Mouse (Mus musculus) Patski (cell line): ENCODE measurements around the gene Gm20721. TPM values are rescaled to one million over a fixed set of nuclear protein-coding genes. Genes with fewer than 3 reads are reported as not detected.

ENCODE experiments used
- ATAC-seq: fragments of 100-300 bp; one replicate; pipeline ENCODE4 v1.8.0; 2021
- CTCF ChIA-PET: fragments of 350-600 bp; sonication (Branson Sonifier 250); formaldehyde crosslinking; loops from one replicate; lab custom pipeline; 2022; ENCODE audit warnings: inconsistent platforms; lab: Charles Lee
- POLR2A ChIA-PET: fragments of 350-600 bp; sonication (Branson Sonifier 250); formaldehyde crosslinking; loops from one replicate; lab custom pipeline; 2022; ENCODE audit warnings: antibody characterized with exemption, inconsistent platforms; lab: Charles Lee
- DNase-seq: peaks from one replicate; pipeline ENCODE4 v3.0.0-alpha.2; 2011; ENCODE audit warnings: low read depth, low spot score
- H3K27me3 ChIP-seq: fragments of 371-371 bp; one replicate; pipeline ENCODE4 v1.5.1; 2021
- CTCF ChIP-seq: fragments of 100-300 bp; IDR thresholded peaks from one replicate; pipeline ENCODE4 v1.5.1; 2021
- in situ Hi-C: fragments of 300-500 bp; cut with MboI; formaldehyde crosslinking; loops from 3 replicates; pipeline ENCODE4 v1.11.1; 2018; ENCODE audit warnings: low pct_unique_long_range_greater_than_20kb, mixed read lengths
- polyA plus RNA-seq: library from polyadenylated mRNA; unstranded; gene quantifications from one replicate; pipeline ENCODE4 v1.2.3, GENCODE M21; 2021

Gene Gm20721
- polyA plus RNA-seq, 1 experiment from 2014 or later: 152 TPM

DNA sequence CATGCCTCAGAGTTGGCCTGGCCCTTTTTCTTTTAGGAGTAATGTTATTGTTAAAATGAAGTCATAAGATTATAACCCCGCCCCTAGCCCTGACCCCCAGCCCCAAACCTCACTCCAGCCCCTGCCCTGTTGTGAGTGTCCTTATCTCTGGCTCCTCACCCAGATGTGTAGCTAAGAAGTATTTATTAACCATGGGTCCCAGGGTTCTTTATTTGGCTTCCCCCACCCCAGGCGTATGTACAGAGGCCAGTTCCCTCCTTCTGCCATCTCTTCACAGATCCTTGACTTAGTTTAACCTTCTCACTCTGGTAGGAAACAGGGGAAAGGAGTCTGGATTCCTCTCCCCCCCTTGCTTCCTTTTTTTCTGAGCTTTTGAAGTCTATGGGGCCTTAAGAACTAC, 33.9 kb downstream of the Gm20721 start:
- in situ Hi-C loops: loop anchor here (5.0 to 10.0 kb wide), 4 partner anchors 222 to 590 kb away; no protein-coding TSS in a partner anchor
- ATAC-seq (no peak), DNase-seq (no peak)
- peaks cover 7% of the 10 kb centered on the region for H3K27me3 ChIP-seq
- CTCF ChIA-PET: interaction anchor here (0.8 to 3.9 kb wide), 5 partner anchors 12 to 594 kb away, joined by 3 to 42 read pairs (median 3); no protein-coding TSS in a partner anchor
- no peak for TF ChIP-seq CTCF
- POLR2A ChIA-PET: interaction anchor here (0.5 kb wide), 1 partner anchor 248 kb away, joined by 5 read pairs; no protein-coding TSS in a partner anchor

DNA sequence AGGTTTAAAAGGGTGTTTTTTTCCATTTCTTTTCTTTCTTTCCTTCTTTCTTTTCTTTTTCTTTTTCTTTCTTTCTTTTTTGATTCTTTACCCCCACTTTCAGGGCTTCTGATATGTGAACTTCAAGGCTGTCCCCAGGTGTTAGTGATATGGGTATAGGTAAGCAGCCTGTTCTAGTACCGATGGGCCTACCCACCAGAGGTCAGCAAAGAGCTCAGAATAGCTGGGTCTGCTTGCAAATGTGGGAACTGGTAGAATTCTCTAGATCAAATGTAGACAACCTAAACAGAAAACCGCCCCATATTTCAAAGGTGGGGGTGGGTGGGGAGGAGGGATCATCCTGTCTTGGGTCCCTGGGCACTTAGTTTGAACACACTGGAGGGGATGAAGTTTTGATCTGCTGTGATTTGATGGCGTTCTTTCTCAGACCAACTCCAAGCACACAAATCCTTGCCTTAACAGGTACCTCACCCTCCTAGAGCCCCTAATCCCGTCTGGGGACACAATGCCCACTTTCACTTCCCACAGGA, 34.3 kb downstream of the Gm20721 start:
- peak; percentile 82 for TF ChIP-seq CTCF
- ATAC-seq (peak; percentile 74), DNase-seq (no peak)
- peaks cover 7% of the 10 kb centered on the region for H3K27me3 ChIP-seq
- in situ Hi-C loops: loop anchor here (5.0 to 10.0 kb wide), 4 partner anchors 223 to 590 kb away; no protein-coding TSS in a partner anchor
- ChIA-PET CTCF (interaction anchor here (0.8 to 3.9 kb wide), 10 partner anchors 13 to 594 kb away, joined by 3 to 42 read pairs (median 3); no protein-coding TSS in a partner anchor), POLR2A (no interaction called here)

GRCm38 (mm10) chr2:174311613-174312012, 34.9 kb downstream of the Gm20721 start:
- TF ChIP-seq CTCF: no peak
- in situ Hi-C loops: loop anchor here (5.0 to 10.0 kb wide), 4 partner anchors 223 to 591 kb away; no protein-coding TSS in a partner anchor
- no peak for ATAC-seq
- CTCF ChIA-PET: interaction anchor here (1.2 to 3.9 kb wide), 10 partner anchors 176 to 619 kb away, joined by 3 to 42 read pairs (median 3); no protein-coding TSS in a partner anchor
- H3K27me3 ChIP-seq: peaks cover 7% of the 10 kb centered on the region
- POLR2A ChIA-PET: interaction anchor here (0.5 to 1.0 kb wide), 3 partner anchors 234 to 528 kb away, joined by 3 to 4 read pairs (median 3); no protein-coding TSS in a partner anchor
- no peak for DNase-seq

DNA sequence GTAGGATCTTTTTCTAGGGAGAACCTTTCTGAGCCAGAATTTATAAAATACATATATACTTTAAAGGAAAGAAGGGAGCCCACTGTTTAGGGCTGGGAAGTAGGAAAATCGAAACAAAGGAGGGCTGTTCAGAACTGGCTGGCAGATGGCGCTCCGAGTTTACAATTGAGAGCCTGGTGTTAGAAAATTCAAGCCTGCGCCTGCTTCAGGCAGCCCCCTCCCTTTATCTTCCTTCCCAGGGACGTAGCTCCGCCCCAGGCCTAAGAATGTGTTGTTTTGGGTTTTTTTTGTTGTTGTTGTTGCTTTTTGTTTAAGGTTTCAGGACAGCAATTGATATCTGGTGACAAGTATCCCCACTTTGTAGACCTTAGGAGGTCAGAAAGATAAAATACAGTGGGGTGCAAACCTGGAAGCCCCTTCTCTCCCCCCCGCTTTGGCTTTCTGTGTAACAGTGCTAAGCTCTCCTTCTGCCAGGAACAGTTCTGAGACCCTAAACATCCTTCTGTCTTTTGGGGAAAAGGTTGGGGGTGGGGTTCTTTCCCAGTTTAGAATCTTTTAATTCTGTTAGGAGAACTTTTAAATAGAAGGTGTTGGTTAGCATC, 35.5 kb downstream of the Gm20721 start:
- ATAC-seq (peak; percentile 51), DNase-seq (no peak)
- CTCF ChIA-PET: interaction anchor here (1.2 to 3.9 kb wide), 11 partner anchors 52 to 620 kb away, joined by 3 to 42 read pairs (median 3); no protein-coding TSS in a partner anchor
- in situ Hi-C loops: loop anchor here (5.0 to 10.0 kb wide), 4 partner anchors 224 to 591 kb away; no protein-coding TSS in a partner anchor
- POLR2A ChIA-PET: interaction anchor here (0.5 to 1.0 kb wide), 3 partner anchors 234 to 527 kb away, joined by 3 to 4 read pairs (median 3); no protein-coding TSS in a partner anchor
- H3K27me3 ChIP-seq: peaks cover 7% of the 10 kb centered on the region
- TF ChIP-seq CTCF: peak; percentile 91

DNA sequence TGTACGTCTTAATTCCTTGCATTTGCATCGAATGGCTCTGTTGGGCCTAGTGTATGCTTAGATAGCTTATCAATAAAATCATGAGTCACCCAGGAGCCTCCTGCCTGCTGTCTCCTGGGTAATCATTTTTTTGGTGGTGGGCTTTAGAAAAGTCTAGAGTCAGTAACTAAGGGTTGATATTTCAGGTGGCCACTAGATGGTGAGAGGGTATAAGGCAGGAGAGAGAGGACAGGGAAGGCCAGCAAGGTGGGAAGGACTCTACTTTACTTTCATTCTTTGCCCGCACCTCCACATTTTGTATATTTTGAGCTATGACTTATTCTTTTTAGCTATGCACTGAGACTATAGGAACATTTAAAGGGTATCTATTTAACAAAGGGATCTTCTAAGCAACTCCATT, 38.6 kb downstream of the Gm20721 start:
- CTCF ChIA-PET: interaction anchor here (1.4 kb wide), 1 partner anchor 366 kb away, joined by 6 read pairs; no protein-coding TSS in a partner anchor
- POLR2A ChIA-PET: no interaction called here
- DNase-seq: no peak
- TF ChIP-seq CTCF: no peak
- in situ Hi-C loops: no loop called here
- peaks cover 7% of the 10 kb centered on the region for H3K27me3 ChIP-seq
- ATAC-seq: no peak

DNA sequence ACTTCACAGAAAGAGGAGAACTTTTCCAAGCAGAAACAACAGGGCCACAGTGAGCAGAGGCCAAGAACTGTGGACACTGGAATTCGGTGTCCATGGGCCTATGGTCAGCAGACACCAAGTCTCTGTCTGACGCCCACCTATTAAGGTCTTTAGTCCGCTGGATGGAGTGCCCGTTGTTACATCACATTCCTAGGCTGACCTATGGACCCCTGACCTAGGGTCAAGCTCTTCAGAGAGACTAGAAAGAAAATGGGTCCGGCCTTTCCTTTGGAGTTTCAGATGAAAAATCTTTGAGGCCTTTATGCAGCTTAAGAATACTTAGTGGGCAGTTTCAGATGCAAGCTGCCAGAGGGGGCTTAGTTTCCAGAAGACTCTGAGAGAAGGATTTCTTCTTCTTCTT, 40.9 kb downstream of the Gm20721 start:
- peaks cover 7% of the 10 kb centered on the region for H3K27me3 ChIP-seq
- ATAC-seq: no peak
- no peak for DNase-seq
- no peak for TF ChIP-seq CTCF
- CTCF ChIA-PET: no interaction called here
- POLR2A ChIA-PET: no interaction called here
- in situ Hi-C loops: no loop called here

DNA sequence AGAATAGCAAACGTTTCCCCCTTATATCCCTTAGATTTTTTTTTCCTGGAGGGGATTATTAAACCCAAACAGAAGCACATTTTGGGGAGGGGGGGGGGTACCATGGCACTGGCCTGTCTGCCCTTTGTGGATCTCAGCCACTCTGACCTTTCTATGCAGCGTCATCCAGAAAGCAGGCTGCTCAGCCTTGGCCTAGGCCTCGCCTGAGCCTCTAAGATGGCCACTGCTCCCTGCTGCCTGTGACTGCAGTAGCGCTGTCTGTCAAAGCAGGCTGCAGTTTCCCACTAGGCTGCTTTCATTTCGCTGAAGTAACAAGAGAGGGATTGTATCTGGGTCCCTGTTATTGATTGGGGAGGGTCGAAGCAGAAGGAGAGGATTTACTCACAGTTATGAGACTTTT, 44.0 kb downstream of the Gm20721 start:
- ATAC-seq: no peak
- H3K27me3 ChIP-seq: no peaks in the 10 kb centered on the region
- POLR2A ChIA-PET: no interaction called here
- in situ Hi-C loops: no loop called here
- CTCF ChIA-PET: no interaction called here
- TF ChIP-seq CTCF: no peak
- DNase-seq: no peak

DNA sequence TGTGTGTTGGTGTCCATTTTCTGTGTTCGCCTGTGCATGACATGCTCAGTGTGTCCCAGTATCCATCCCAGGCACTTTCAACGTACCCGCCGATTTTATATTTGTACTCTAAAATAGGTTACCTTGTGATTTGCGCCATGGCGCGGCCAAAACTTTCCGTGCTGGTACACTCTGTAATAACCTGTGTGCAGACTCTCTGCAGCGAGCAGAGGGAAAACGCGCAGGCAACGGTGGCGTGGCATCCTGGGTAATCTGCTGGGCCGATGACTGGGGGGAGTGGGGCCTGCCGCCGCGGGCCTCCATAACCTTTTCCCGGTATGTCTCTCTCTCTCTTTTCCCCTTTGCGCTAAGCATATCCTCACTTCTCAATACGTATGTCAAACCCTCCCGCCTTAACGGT, 45.8 kb downstream of the Gm20721 start:
- no peak for TF ChIP-seq CTCF
- DNase-seq (no peak), ATAC-seq (no peak)
- in situ Hi-C loops: no loop called here
- ChIA-PET CTCF (no interaction called here), POLR2A (no interaction called here)
- no peaks in the 10 kb centered on the region for H3K27me3 ChIP-seq

GRCm38 (mm10) chr2:174300186-174300585, 46.3 kb downstream of the Gm20721 start:
- no peak for DNase-seq

GRCm38 (mm10) chr2:174299771-174300160, 46.7 kb downstream of the Gm20721 start:
- DNase-seq: no peak
- H3K27me3 ChIP-seq: no peaks in the 10 kb centered on the region
- no peak for ATAC-seq
- in situ Hi-C loops: loop anchor here (25.0 kb wide), 1 partner anchor 1112 kb away; no protein-coding TSS in a partner anchor
- ChIA-PET POLR2A (no interaction called here), CTCF (no interaction called here)
- TF ChIP-seq CTCF: no peak

More at GRCm38 (mm10) chr2:174300186-174300585, 46.3 kb downstream of the Gm20721 start:
- CTCF ChIA-PET: no interaction called here
- in situ Hi-C loops: no loop called here
- ATAC-seq: no peak
- no peaks in the 10 kb centered on the region for H3K27me3 ChIP-seq
- TF ChIP-seq CTCF: no peak
- POLR2A ChIA-PET: no interaction called here
